Mouse (Mus musculus) left cerebral cortex, postnatal 36 days (tissue): ENCODE data around the gene Arpp19. TPM values are rescaled to one million over a fixed set of nuclear protein-coding genes. Genes with fewer than 3 reads are reported as not detected.

Source experiments
- DNase-seq, 2 experiments: peaks; one replicate each; pipeline ENCODE4 v3.0.0; 2021 to 2022; ENCODE audit warnings: low spot score in 2 of 2, mixed read lengths in 1 of 2
- intact Hi-C: fragments of 180-260 bp; cut with DNase I; formaldehyde crosslinking; loops from one replicate; pipeline ENCODE4 v1.15.1; 2025
- total RNA-seq, 2 experiments: library from RNA; stranded (reverse); gene quantifications; 2 replicates each; pipeline ENCODE4 v1.2.3; 2021

The Arpp19 gene
- total RNA-seq, 2 experiments from 2014 or later = 457 to 503 TPM

- DNase-seq = no peak
- intact Hi-C loops = no loop called here
Measured at GRCm38 (mm10) chr9:75087823-75088222, 50.4 kb downstream of the Arpp19 start.

GRCm38 (mm10) chr9:75089285-75089684, 51.9 kb downstream of the Arpp19 start:
- no peak for DNase-seq
- intact Hi-C loops = no loop called here

- intact Hi-C loops = no loop called here
Measured at GRCm38 (mm10) chr9:75092134-75092533, 54.7 kb downstream of the Arpp19 start.

GRCm38 (mm10) chr9:75094762-75095161, 57.3 kb downstream of the Arpp19 start:
- intact Hi-C loops = no loop called here
- no peak for DNase-seq

More at GRCm38 (mm10) chr9:75092134-75092533, 54.7 kb downstream of the Arpp19 start:
- DNase-seq = no peak

- no peak for DNase-seq
- intact Hi-C loops = no loop called here
Measured at GRCm38 (mm10) chr9:75098937-75099336, 61.5 kb downstream of the Arpp19 start.

- no peak for DNase-seq
- intact Hi-C loops = no loop called here
Measured at GRCm38 (mm10) chr9:75100157-75100781, 62.9 kb downstream of the Arpp19 start.

GRCm38 (mm10) chr9:75102131-75102530, 64.7 kb downstream of the Arpp19 start:
- intact Hi-C loops = no loop called here
- no peak for DNase-seq

Other genes with a start within 250 kb of the Arpp19 start
- gene Onecut1, start 175.7 kb upstream of the Arpp19 start, total RNA-seq = under 1 TPM in 1 of 2 experiments, not detected in 1; 0.17 TPM
- gene Fam214a, start 84.7 kb upstream of the Arpp19 start, total RNA-seq = 10 to 100 TPM; 33.1 to 41.7 TPM
- 100 to 1,000 TPM; 297 to 304 TPM for gene Myo5a, start 33.4 kb downstream of the Arpp19 start, total RNA-seq
- 1 to 10 TPM; 4.4 to 6.3 TPM for gene Myo5c, start 194.4 kb downstream of the Arpp19 start, total RNA-seq